Mouse (Mus musculus) retina, adult 2 months (tissue): Measurements from ENCODE around the gene Mospd3.
"Not testable (repeated sequence)": the region's sequence is repeated elsewhere in the genome, so short reads cannot be mapped to it uniquely, and the experiment has no call there.

ENCODE experiments used
- DNase-seq: peaks from one replicate; pipeline ENCODE4 v3.0.0-alpha.2; 2012; ENCODE audit warnings: low read depth, low spot score

Mospd3 gene

GRCm38 (mm10) chr5:137615347-137615746 is 14.5 kb upstream of the Mospd3 start:
- no peak for DNase-seq

- not testable (repeated sequence) for DNase-seq
These were observed 14.1 kb upstream of the Mospd3 start for GRCm38 (mm10) chr5:137614921-137615320.

GRCm38 (mm10) chr5:137613550-137613949 is 12.7 kb upstream of the Mospd3 start, which contains the start of gene Pcolce:
Gene Pcolce (minus strand): TSS chr5:137613784.
- no peak for DNase-seq

- DNase-seq = no peak
These were observed 12.2 kb upstream of the Mospd3 start for GRCm38 (mm10) chr5:137613076-137613475.

GRCm38 (mm10) chr5:137611245-137611602 is 10.4 kb upstream of the Mospd3 start:
- DNase-seq = no peak

- no peak for DNase-seq
These were observed 9.8 kb upstream of the Mospd3 start for GRCm38 (mm10) chr5:137610548-137611244.

- DNase-seq = no peak
These were observed 9.2 kb upstream of the Mospd3 start for GRCm38 (mm10) chr5:137610056-137610455.

GRCm38 (mm10) chr5:137609292-137609691 is 8.4 kb upstream of the Mospd3 start:
- no peak for DNase-seq

GRCm38 (mm10) chr5:137608654-137609190 is 7.9 kb upstream of the Mospd3 start:
- no peak for DNase-seq

GRCm38 (mm10) chr5:137607860-137608653 is 7.2 kb upstream of the Mospd3 start:
- no peak for DNase-seq

GRCm38 (mm10) chr5:137601365-137601729 is 489 bp upstream of the Mospd3 start:
- no peak for DNase-seq

- no peak for DNase-seq
These were observed 608 bp downstream of the Mospd3 start for GRCm38 (mm10) chr5:137600281-137600618.

- DNase-seq = no peak
These were observed 1.3 kb downstream of the Mospd3 start for GRCm38 (mm10) chr5:137599600-137599999.

GRCm38 (mm10) chr5:137598100-137598826 is 2.6 kb downstream of the Mospd3 start:
- DNase-seq = no peak

GRCm38 (mm10) chr5:137597625-137598024 is 3.2 kb downstream of the Mospd3 start:
- no peak for DNase-seq

GRCm38 (mm10) chr5:137596601-137597261 is 4.1 kb downstream of the Mospd3 start:
- DNase-seq = no peak

- no peak for DNase-seq
These were observed 4.9 kb downstream of the Mospd3 start for GRCm38 (mm10) chr5:137595921-137596320.

GRCm38 (mm10) chr5:137590507-137590906 is 10.4 kb downstream of the Mospd3 start:
- DNase-seq = no peak

GRCm38 (mm10) chr5:137584976-137585375 is 15.9 kb downstream of the Mospd3 start:
- no peak for DNase-seq

GRCm38 (mm10) chr5:137583670-137584169 is 17.1 kb downstream of the Mospd3 start:
- no peak for DNase-seq

GRCm38 (mm10) chr5:137582702-137583101 is 18.2 kb downstream of the Mospd3 start:
- no peak for DNase-seq
